Mouse (Mus musculus) MEL-GATA-1-ER (cell line): ENCODE data around the gene Tmem262.

Source experiments
- DNase-seq: peaks from one replicate; pipeline ENCODE4 v3.0.0-alpha.2; 2012; ENCODE audit warnings: low read depth; ENCODE audit errors: extremely low read depth

Tmem262 gene

DNA sequence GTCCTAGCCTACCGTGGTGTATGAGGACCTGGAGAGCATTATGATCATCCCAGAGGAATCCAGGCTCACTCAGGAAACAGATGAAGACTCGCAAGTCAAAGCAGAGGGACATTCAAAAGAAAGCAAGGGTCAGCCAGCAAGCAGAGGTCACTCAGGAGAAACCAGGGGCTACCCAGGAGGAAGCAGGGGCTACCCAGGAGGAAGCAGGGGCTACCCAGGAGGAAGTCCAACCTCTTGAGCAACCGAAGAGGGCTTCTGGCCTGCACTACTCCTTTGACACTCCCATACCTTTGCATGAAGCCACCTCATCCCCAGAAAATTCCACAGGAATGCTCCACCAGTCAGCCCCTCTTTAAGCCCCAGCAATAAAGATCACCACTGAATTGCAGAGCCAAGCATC is 18.0 kb downstream of the Tmem262 start:
- no peak for DNase-seq

DNA sequence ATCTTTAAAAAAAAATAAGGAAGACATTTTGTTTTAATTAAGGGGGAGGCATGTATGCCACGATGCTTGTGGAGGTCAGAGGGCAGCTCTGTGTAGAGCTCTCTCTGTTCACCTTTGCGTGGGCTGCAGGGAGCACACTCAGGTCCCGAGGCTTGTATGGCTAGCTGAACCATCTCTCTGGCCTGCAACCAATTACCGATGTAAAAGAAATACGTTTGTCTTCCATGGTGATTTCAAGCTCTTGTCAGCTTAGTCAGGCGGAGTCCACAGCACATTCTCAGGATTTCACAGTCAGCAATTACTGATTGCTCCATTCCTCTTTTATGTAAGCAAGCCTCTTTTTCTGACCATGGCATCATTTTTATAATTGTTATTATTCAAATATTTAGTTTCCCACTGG is 21.4 kb downstream of the Tmem262 start:
- DNase-seq: no peak

DNA sequence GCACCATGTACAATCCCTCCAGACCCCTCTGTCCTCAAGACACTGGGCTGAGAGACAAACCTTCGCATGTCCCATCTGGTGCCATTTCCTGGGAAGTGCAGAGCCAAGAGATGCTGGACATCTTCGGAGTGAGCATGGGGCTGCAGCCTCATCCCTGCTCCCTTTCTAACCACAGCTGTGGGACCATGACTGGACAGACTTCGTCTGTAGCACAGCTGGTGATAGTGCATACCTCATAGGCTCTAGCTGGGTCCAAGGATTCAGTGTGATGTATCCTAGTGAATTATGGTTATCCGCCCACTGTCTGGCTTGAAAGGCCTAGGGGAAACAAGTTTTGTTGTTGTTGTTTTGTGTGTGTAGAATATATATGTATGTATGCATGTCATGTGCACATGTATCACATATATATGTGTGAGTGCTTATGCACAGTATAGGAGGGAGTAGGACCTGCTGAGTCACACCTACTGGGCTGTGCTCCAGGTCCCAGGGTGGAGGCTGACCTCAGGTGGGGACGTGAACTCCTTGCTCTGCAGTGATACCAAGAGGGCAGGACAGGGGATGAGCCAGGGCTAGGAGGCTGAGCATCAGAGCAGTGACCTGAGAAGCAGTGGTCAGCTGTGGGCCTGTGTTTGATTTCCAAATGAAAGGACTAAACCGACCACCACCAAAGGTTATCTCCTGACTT is 22.5 kb downstream of the Tmem262 start:
- DNase-seq: no peak

DNA sequence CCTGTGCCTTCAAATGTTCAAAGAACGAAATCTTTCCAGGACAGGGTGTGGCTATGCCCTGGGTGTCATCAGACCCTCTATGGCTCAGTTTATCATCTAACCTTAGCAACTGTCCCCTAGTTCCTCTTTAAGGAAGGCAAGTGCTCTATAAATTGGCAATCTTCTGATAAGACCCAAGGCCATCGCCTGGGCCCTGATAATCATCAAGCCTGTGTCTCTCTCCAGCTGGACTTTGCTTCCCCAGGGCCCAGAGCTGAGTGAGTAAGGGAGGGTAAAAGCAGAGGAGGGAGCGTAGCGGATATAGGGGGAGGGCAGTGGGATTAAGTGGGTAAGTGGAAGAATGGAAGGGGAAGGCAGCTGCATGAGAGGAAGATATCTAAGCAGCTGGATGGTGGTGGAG is 24.6 kb downstream of the Tmem262 start:
- DNase-seq: peak; percentile 72

DNA sequence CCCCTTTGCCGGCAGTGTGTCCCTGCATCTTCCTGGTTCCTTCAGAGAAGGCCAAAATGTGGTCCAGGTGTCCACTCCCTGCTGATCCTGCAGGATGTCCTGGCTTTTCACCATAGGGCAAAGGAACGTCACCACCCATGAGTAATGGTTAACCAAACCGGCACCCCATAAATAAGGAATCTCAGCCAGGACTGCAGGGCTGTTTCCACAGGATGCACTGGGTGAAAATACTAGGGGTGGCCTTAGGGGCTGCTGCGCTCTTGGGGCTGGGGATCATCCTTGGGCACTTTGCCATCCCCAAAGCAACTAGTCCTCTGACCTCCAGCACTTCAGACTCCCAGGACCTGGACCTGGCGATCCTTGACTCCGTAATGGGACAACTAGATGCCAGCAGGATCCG is 25.8 kb downstream of the Tmem262 start, which contains the start of gene Naaladl1:
TSS of gene Naaladl1 (plus strand) at position 197 of the 400 bp plus-strand sequence.
- no peak for DNase-seq

DNA sequence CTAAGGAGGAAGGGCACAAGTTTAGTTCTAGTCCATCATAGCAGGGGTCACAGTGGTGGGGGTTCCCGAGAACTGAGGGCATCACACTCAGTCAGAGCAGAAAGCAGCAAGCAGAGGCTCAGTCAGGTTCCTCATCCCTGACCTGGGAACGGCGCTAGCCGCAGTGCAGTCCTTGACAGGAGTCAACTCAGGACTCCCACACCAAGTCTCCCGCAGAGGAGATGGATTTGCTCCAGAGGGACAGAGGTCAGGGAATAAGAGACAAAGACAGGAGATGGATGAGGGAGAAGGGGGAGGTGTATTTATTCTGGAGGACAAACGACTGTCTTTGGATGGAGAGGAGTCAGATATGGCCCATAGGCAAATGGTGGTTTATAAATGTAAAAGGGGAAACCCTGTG is 33.3 kb downstream of the Tmem262 start:
- DNase-seq: no peak

DNA sequence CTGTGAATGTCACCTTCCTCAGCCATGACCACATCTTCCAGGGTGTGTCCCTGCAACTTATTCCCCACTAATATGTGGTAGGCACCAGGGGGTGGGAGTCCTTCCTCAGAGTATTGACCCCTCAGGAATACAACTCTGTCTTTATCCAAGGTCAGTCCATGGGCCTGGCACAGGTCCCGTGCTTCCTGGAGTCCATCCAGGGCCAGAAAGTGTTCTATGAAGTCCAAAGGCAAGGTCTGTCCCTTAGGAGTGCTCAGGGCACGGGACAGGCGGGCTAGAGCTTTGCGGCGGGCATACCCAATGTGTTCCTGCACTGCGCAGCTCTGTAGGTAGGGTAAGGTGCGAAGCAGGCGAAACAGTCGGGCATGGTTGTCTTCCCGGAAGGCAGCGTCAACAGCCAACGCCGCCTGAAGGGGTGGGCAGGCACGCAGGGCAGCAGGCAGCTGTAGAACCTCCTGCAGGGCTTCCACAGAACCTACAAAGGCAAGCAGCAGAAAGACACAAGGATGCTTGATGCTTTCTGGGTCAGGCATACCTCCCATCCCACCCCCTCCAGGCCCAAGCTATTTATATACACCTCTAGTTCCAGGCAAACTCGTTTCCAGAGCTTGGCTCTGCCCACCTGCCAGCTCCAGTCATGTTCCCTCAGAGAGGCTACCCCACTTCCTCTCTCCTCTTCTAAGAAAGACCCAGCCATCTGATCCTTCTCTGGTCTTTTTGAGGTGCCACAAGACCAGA is 36.4 kb downstream of the Tmem262 start:
- DNase-seq: no peak

DNA sequence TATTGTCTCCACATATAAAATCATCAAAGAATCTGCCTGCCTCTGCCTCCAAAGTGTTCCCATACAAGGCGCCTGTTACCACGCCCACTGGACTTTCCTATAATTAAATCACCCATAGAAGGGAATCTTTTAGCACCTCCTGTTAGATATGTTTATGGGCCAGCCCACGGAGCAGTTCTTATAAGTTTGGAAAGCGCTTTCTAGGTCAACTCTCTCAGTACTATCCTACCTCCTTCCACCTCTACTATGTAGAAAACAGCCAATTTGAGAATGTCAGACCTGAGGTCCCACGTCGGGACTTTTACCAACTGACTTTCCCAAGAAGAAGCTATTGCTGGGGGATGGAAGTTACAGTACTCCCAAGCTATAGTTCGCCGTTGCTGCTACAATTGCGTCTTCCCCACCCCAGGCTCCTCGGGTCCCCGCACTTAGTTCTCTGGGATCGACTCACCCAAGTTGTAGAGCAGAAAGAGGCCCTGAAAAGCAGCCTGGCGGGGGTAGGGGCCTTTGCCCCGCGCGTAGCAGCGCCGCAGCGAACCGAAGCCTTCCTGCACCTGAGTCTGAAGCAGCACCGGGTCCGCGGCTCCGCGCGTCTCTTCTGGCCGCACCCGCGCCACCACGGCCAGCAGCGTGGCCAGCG is 37.6 kb downstream of the Tmem262 start:
- DNase-seq: peak; percentile 35

DNA sequence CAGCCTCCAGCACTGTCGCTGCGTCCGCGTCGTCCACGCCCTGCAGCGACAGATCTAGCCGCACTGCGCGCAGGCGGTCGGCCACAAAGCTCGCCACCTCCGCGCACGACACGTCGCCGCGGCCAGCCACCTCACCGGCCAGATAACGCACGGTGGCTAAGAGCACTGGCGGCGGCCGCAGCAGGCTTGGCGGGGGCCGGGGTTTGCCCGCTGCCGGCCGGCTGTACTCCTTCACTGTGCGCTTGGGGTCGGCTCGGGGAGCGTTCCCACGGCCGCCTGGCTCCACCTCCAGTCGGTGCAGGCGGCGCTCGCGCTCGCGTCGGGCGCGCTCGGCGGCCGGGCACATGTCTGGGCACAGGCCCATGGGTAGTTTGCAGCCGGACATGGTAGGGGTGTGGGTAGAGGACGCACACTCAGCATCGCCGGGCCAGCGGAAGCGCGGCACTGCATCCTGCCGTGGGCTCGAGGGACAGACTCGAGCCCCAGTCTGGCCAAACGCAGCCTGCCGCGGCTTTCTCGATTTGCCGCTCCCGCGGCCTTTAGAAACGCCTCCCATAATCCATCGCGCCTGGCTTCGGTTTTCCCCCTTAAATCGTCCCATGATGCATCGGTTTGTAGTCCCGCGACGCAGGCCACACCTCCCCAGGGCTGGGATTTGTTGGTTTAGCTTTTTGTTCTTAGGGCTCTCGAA is 38.3 kb downstream of the Tmem262 start, which contains the start of gene Sac3d1:
TSS of gene Sac3d1 (minus strand) at position 665 of the 691 bp plus-strand sequence.
- peak; percentile 94 for DNase-seq

DNA sequence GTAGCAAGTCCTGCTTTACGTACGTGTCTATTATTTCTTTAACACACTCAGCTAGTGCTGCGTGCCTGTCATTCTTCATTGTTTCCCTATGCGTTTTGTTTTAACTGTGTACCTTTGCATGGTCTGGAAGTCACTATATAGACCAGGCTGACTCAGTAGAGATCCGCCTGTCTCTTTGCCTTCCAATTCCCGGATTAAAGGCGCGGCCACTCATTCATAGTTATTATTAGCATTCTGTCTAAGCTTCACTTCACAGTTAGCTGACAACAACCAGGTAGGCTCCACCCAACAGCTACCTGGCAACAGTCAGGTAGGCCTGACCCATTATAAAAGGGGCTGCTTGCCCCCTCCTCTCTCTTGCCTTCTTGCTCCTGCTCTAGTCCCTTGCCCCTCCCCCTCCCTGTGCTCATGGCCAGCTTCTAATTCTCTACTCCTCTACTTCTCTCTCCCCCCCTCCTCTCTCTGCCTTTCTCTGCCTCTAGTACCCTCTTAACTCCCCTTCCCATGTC is 38.9 kb downstream of the Tmem262 start:
- no peak for DNase-seq

DNA sequence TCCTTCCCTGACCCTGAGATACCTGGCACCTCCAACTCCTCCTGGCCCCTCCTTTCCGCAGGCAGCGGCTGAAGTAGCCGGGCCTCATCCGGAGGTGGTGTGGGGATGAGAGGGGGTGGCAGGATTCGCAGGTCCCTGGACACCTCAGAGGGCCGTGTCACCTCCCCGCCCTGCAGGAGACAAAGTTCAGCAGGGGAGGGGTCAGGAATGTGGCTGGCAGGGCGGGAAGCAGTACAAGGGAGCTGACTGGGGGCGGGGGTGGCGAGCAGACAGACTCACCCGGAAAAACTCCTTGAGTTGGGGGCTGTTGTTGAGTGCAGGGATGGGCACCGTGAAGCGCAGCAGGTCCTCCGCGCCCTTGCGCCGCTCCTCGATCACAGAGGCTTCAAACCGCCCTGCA is 41.9 kb downstream of the Tmem262 start:
- DNase-seq: no peak

DNA sequence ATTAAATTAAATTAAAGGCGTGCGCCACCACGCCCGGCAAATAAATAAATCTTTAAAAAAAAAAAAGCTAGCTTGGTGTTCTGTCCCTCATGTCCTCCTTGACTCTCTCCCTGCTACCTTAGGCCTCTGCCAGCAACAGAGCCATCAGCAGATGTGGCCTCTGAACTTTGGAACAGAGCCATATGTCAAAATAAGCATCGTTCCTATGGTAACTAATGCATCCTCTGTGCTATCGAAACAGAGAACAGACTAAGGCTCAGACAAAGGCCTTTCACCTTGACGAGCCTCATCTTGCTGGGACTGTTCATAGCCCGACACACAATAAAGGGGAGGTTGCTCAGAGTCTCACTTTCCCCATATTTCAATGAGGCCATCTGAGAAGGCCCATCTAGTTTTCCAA is 43.5 kb downstream of the Tmem262 start:
- no peak for DNase-seq

DNA sequence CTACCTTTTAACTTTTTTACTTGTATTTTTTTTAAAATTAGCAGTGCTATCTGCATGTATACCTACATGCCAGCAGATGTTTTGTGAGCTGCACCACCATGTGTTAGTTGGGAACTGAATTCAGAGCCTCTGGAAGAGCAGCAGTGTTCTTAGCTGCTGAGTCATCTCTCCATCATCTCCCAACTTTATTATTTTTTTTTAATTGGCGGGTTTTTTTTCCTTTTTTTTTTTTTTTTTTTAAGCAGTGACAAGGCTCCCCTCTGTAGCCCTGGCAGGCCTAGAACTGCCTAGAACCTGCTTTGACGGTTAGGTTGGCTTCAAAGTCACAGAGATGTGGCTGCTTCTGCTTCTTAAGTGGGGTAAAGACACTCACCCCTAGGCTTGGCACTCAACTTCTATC is 45.1 kb downstream of the Tmem262 start:
- no peak for DNase-seq

DNA sequence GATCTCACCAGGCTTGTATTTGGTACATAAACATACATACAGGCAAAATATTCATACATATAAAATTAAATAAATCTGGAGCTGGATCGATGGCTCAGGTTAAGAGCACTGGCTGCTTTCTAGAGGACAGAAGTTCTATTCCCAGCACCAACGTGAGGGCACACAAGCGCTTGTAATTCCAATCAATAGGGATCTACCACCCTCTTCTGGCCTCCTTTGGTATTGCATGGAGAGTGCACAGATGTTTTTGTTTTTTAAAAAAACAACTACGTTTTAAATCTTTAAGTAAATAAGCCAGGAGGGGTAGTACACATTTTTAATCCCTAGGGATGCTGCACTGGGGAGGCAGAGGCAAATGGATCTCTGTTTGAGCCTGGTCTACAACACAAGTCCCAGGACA is 46.5 kb downstream of the Tmem262 start:
- peak; percentile 62 for DNase-seq

DNA sequence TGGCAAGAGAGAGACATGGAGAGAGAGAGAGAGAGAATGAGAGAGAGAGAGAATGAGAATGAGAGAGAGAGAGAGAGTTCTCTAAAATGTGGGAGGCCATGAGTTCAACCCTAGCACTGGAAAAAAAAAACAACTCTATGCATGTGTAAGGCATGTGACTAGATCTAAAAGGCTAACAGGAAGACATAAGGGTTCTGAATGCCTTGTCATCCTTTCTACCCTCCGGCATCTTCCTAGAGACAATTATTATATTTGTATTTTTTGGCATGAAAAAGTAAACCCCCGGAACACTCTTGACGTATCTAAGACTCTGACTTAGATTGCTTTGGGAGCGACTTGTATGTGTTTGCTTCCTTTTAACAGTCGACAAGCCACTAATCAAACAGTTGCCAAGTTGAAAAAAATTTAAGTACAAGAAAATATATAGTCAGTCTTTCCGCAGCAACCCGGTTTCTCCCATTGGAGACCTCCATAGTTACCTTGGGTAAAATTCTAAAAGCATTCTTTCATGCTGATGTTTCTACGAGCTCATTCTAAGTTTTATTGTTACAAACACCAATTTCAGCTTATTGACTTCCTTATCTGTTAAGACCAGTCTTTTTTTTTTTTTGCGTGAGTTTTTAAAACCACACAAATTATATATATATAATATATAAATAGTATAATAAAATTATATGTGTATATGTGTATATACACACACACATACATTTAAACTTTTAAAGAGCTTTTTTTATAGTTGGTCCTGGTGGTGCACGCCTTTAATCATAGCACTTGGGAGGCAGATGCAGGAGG is 47.2 kb downstream of the Tmem262 start:
- no peak for DNase-seq

DNA sequence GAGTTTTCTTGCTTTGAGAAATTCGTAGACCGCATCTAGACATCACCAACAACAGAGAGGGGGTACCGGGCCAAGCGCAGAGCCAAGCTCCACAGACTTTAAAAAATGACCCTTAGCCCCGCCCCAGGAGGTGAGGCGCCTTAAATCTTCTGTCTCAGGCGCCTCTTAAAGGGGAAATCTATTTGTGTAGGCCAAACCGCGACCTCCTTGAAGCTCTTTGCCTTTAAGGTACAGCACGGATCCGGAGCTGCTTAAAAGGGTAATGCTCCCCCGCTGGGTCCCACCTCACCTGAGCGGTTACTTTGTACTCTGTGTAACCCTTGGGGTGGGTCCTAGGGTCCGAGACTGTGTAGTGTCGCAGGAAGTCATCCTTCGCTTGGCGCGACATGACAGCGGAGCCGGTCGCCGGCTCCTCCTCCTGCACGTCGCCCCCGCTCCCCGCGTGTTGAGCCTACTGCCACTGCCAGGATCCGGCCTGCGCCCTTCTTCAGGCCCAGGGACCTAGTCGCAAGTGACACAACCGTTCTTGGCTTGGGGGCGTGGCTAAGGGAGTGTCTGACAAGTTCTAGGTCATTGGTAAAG is 48.0 kb downstream of the Tmem262 start, which contains the start of gene Snx15:
TSS of gene Snx15 (minus strand) at position 545 of the 582 bp plus-strand sequence.
- DNase-seq: peak; percentile 96
